Mouse (Mus musculus): ENCODE results near the gene Kcnj1.

Kcnj1 gene

GRCm38 (mm10) chr9:32372202-32372601 lies at the start of gene Kcnj1:
TSS of gene Kcnj1 (plus strand) at chr9:32372493.
- no peak for DNase-seq (ENCODE audit: inconsistent ontology term)

- DNase-seq (ENCODE audit: inconsistent ontology term) = no peak
Observed at GRCm38 (mm10) chr9:32323610-32324009, 48.7 kb upstream of the Kcnj1 start.

DNA sequence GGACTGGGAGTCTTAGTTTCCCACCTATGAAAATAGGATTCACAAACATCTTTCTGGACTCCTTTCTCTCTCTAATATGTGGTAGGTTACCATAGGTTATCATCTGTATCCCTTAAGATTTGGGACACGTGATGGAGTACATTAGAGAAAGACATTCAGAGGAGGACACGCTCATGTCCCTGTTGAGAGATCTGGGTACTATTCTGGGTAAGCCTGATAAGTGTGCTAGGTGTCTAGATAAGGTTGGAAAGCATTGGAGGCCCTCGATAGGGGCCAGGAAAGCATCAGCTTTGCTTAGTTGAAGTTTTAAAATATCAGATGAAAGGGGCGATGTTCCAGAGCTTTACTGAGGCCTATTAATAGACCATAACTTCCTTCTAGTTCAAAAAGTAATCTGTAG lies 43.5 kb upstream of the Kcnj1 start:
- DNase-seq (ENCODE audit: inconsistent ontology term) = no peak

- DNase-seq (ENCODE audit: inconsistent ontology term) = no peak
Observed at GRCm38 (mm10) chr9:32331162-32331561, 41.1 kb upstream of the Kcnj1 start.

GRCm38 (mm10) chr9:32335389-32336150 lies 36.7 kb upstream of the Kcnj1 start:
- no peak for DNase-seq (ENCODE audit: inconsistent ontology term)

- no peak for DNase-seq (ENCODE audit: inconsistent ontology term)
Observed at GRCm38 (mm10) chr9:32340831-32341230, 31.5 kb upstream of the Kcnj1 start.

- no peak for DNase-seq (ENCODE audit: inconsistent ontology term)
Observed at GRCm38 (mm10) chr9:32342929-32343328, 29.4 kb upstream of the Kcnj1 start.

- DNase-seq (ENCODE audit: inconsistent ontology term) = peak; percentile 19
Observed at GRCm38 (mm10) chr9:32344051-32344450, 28.2 kb upstream of the Kcnj1 start, which contains the start of gene Kcnj5. TSS of gene Kcnj5 (minus strand) at chr9:32344350.

GRCm38 (mm10) chr9:32344489-32344888 lies 27.8 kb upstream of the Kcnj1 start:
- DNase-seq (ENCODE audit: inconsistent ontology term) = no peak

- DNase-seq (ENCODE audit: inconsistent ontology term) = no peak
Observed at GRCm38 (mm10) chr9:32348096-32348495, 24.2 kb upstream of the Kcnj1 start.

DNA sequence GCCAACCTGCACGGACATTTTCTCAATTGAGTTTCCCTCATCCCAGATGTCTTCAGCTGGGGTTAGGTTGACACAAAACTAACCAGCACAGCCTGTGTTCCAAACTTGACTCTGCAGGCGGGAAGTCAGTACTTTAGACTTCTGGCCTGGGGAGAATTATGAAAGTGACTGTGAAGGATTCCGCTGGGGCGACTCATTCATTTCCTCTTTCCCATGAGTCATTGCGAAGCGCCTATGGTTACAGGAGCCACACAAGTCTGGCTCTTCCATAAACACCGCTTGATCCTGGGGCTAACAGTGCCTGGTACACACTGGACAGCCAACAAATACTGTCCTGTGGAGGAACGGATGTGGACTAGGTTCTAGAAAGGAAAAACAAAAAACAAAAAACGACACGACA lies 22.9 kb upstream of the Kcnj1 start:
- DNase-seq (ENCODE audit: inconsistent ontology term) = no peak

GRCm38 (mm10) chr9:32350332-32350731 lies 22.0 kb upstream of the Kcnj1 start:
- peak; percentile 34 for DNase-seq (ENCODE audit: inconsistent ontology term)

- no peak for DNase-seq (ENCODE audit: inconsistent ontology term)
Observed at GRCm38 (mm10) chr9:32360770-32361169, 11.5 kb upstream of the Kcnj1 start.

GRCm38 (mm10) chr9:32368812-32369211 lies 3.5 kb upstream of the Kcnj1 start:
- no peak for DNase-seq (ENCODE audit: inconsistent ontology term)

- no peak for DNase-seq (ENCODE audit: inconsistent ontology term)
Observed at GRCm38 (mm10) chr9:32369388-32369787, 2.9 kb upstream of the Kcnj1 start.

DNA sequence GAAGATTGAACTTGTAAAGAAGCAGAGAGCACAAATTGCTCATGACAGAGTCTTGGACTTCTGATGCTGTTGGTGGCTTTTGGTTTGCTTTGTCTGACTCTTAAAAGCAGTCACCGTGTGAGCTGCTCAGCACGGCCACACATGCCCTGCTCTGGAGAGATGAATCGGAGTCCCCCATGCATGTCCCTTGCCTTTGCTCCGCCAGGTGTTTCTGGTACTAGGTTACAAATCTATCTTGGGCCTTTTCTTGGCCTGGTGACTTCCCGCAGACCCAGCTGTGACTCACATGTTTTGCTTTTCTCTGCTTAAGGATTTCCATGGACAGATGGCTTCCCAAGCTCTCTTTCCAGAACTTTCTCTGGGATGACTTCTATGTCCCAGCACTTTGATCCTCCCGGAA lies 1.4 kb downstream of the Kcnj1 start:
- DNase-seq (ENCODE audit: inconsistent ontology term) = no peak

- DNase-seq (ENCODE audit: inconsistent ontology term) = no peak
Observed at GRCm38 (mm10) chr9:32376031-32376430, 3.7 kb downstream of the Kcnj1 start.

DNA sequence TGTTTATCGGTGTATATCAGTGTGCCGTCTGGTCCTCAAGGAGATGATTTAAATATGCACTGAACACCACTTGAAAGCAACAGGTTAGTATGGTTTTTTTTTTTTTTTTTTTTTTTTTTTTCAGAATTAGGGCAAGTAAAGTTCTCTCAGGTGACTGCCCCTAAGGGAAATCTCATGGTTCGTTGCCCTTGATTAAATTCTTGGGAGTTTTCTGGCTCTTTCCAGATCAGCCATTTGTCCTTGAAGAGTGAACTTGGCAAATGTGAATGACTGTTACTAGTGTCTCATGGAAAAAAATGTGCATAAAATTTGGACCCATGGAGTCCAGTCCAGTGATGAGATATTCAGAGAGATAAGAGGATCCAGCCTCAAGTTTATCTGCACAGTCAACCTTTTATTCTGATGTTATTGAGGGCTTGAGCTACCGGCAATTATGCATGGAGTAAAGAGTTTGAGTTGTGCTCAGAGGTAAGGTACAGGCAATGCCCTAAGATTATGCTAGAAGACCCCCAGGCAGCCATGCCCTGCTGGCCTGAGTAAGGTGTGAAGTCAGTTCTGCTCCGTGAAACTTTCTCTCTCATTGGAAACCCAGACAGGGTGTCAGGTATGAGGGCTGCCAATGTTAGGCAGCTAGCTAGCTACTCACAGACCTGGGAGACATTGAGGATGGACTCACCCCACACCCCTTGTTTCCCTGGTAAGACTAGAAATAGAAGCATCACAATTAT lies 4.7 kb downstream of the Kcnj1 start:
- no peak for DNase-seq (ENCODE audit: inconsistent ontology term)

GRCm38 (mm10) chr9:32384906-32385305 lies 12.6 kb downstream of the Kcnj1 start:
- no peak for DNase-seq (ENCODE audit: inconsistent ontology term)

DNA sequence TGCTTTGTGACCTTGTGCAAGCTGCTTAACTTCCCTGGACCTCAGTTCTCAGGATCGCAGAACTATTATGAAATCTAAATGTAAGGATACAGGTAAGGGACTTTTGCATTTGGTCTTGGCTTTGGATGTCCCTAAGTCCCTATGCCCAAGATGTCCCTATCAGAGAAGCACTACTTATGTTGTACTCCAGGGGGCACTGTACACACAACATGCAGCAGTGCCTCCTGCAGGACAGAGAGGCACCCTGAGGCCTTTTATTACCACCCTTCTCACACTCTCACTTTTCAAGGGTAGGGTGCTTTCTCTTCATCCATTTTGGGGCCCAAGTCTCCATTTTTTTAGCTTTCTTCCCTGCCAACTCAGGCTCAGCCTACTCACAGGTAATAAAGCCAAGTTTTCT lies 15.8 kb downstream of the Kcnj1 start:
- no peak for DNase-seq (ENCODE audit: inconsistent ontology term)

GRCm38 (mm10) chr9:32391092-32391491 lies 18.8 kb downstream of the Kcnj1 start:
- DNase-seq (ENCODE audit: inconsistent ontology term) = no peak

- no peak for DNase-seq (ENCODE audit: inconsistent ontology term)
Observed at GRCm38 (mm10) chr9:32391701-32392100, 19.4 kb downstream of the Kcnj1 start.

DNA sequence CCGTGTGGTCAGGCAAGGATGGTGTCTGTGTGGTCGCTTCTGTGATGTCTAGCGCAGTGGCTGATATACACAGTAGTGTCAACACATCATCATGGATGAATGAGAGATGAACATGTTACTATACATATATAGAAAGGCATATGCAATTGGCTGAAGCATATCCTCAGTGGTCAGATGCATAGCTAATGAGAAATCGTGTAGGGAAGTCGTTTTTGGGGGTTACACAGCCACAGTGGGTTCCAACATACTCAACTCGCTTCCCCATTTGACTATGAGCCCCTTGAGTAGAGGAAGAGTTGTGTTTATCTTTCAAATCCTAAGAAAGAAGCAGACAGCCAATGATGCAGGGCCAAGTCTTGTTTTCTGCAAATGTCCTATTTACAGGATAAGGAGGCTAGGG lies 20.4 kb downstream of the Kcnj1 start:
- DNase-seq (ENCODE audit: inconsistent ontology term) = no peak

Data from Muller cell, postnatal 12 days (primary cell).